Mouse (Mus musculus) cerebellum, adult 9-10 months (tissue): ENCODE measurements around the gene Gm10842.
"Not testable (repeated sequence)": the region's sequence is repeated elsewhere in the genome, so short reads cannot be mapped to it uniquely, and the experiment has no call there.

Experiments
- DNase-seq: peaks from one replicate; pipeline ENCODE4 v3.0.0; 2022

Gene Gm10842

DNA sequence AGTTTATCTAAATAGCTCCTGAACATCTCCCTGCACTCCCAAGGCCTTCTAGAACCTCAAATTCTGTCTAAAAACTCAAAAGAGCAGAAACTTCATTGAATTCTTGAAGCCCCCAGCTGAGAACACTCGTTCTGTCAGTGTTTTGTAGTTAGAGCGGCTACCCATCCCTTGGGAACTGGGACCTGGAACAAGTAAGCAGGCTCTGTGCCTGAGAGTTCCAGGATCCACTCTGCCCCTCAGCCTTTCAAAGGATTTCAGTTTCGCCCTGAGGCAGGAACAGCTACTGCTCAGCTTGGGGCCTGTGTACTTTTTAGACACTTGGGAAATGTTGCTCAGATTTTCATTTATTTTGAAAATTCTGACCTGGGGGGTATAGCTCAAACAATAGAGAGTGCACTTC lies at the start of gene Gm10842:
Gene Gm10842 (plus strand): TSS at position 301 of the 400 bp plus-strand sequence.
- no peak for DNase-seq

DNA sequence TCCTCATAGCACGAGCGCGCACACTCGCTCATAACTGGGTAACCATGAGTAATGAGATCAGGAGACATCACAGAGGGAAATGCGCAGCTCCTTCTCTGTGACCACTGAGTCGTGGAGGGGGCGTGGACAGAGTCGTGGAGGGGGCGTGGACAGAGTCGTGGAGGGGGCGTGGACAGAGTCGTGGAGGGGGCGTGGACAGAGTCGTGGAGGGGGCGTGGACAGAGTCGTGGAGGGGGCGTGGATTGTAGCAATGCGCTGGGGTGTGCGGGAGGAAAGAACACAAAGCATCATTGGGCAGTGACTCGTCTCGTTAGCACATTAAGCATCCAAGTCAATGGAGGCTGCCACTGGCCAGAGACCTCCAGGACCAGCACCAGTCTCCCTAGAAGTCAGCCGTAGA lies 34.2 kb upstream of the Gm10842 start:
- not testable (repeated sequence) for DNase-seq

DNA sequence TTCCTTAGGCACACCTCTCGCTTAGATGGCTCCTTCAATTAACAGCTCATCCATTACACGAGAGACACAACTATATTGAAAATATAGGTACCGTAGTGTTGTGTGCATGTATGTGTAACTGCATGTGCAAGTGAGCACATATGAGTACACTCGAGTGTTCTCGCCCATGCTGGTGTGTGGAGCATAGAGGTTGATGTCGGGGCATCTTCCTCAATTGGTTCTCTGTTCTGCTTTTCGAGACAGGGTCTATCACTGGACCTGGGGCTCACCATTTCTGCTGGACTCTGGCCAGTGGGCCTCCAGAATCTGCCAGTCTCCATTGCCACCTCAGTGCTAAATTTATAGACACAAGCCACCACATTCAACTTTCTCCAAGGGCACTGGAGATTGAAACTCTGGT lies 28.9 kb upstream of the Gm10842 start:
- DNase-seq: no peak

DNA sequence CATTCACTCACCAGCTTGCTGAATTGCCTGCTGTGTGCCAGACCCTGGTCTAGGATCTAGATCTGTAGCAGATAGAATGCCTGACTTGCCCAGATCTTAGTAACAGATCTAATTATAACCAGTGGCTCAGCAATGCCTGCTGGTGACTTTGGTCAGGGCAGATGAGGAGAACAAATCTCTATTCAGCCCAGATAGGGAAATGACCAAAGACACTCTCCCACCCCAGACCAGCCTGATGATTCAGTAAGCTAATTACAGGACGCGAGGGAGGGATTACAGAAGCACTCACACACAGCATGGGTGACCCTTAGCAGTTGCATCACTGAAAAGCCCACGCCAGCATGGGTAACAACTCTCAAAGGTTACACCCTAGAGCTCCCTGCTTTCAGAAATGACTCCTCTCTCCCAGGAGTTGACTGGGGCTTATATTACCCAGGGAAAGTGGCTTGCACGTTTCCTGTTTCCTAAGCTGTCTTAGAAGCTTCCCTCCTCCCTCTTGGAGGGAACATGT lies 26.1 kb upstream of the Gm10842 start:
- DNase-seq: no peak

- DNase-seq: not testable (repeated sequence)
Observed at GRCm38 (mm10) chr11:105121792-105122191, 24.9 kb upstream of the Gm10842 start.

- peak; percentile 14 for DNase-seq
Observed at GRCm38 (mm10) chr11:105123986-105124385, 22.7 kb upstream of the Gm10842 start.

DNA sequence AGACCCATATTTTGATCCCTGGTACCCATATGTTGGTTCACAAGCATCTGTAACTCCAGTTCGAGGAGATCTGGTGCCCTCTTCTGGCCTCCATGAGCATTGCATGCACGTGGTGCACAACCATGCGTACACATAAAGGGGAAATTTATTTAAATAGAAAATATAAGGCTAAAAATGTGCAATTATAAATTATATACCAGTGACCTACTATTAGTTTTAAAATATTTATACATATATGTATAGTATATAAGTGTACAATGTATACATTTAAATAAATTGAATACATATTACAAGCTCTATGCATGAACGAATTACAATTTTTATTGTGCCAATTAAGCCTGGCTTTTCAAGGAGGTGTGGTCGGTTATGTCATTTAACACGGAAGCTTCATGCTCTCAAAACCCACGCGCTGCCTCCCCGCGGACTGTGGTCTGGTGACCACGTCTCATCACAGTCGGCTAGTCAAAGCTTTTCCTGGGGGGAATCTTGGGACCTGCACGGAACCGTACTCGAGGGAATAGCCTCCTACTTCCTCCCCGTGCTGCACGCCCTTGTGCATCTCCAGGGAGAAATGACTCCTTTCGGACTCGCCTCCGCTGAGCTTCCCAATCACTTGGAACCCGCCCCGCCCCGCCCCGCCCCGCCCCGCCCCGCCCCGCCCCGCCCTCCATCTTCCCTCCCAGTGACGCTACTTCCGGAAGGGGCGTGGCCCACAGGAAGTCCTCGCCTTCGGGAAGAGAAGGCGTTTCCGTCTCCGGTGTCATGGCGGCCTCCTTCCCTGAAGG lies 20.8 kb upstream of the Gm10842 start, which contains the start of gene Mettl2:
Gene Mettl2 (plus strand): TSS at position 691 of the 785 bp plus-strand sequence.
- DNase-seq: peak; percentile 78

DNA sequence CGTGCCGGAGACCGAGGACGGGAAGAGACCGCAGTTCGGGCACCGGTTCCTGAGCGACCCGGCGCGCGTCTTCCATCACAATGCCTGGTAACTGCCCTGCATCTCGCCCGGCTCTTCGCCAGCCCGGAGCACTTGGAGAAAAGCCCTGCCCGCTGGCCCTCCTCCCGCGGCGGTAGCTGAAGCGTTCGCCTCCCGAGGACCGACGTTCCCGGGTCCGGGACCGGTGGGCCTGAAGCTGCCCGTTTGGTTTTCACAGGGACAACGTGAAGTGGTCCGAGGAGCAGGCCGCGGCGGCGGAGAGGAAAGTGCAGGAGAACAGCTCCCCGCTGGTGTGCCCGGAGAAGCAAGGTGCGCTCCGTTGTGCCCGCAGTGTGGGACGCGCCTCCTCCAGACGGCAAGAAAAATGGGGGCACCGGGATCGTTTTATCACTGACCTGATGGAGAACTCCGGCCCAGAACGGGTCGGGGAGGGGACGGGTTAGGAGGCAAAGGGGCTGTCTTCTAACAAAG lies 20.1 kb upstream of the Gm10842 start:
- no peak for DNase-seq

DNA sequence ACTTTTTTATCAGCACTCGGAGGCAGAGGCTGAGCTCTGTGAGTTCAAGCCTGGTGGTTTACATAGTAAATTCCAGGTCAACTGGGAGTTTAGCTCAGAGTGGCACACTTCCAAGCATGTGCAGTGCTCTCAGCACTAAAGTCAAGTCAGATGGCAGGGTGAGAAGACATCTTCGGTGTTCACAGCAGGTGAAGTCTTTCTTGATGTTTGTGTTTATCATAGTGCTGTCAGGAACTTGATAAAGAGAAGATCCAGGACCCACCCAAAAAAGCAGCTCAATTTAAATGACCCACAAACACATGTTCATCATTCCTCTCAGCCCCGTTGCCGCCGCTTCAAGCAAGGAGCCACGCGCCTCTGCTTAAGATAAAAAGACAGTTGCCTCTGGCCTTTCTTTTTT lies 11.0 kb upstream of the Gm10842 start:
- no peak for DNase-seq

DNA sequence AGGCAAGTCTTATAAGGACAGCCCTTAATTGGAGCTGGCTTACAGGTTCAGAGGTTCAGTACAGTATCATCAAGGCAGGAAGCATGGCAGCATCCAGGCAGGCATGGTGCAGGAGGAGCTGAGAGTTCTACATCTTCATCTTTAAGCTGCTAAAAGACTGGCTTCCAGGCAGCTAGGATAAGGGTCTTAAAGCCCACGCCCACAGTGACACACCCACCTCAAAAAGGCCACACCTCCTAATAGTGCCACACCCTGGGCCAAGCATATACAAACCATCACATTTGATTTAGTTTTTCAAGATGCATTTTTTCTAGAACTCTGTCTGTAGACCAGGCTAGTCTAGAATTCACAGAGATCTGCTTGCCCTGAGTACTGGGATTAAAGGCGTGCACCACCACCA lies 9.4 kb upstream of the Gm10842 start:
- DNase-seq: not testable (repeated sequence)

DNA sequence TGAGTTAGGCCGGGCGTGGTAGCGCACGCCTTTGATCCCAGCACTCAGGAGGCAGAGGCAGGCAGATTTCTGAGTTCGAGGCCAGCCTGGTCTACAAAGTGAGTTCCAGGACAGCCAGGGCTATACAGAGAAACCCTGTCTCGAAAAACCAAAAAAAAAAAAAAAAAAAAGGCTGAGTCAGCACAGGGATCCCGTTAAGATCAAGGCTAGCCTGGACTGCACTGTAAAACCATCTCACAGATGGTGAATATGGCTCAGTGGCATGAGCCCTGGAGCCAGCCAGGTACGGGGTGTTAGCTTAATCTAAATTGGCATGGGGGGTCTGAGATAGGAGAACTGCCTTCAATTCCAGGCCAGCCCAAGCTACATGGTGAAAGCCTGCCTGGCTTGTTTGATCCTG lies 6.2 kb upstream of the Gm10842 start:
- not testable (repeated sequence) for DNase-seq

GRCm38 (mm10) chr11:105141115-105141514 lies 5.6 kb upstream of the Gm10842 start:
- no peak for DNase-seq

DNA sequence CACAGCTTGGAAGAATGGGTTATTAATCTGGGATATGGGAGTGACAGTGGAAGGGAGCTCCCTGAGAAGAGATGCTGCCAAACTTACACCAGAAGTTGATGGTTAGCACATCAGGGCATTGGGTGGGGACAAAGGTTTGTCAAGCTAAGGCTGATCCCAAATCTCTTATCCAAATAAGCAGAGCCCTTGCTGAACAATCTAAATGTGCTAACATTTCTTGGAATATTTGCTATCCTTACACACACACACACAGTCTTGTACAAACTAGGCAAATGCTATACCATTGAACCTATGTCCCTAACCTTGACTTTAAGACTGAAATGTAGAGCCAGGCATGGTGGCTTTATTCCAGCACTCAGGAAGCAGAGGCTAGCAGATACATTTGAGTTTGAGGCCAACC lies 3.1 kb upstream of the Gm10842 start:
- DNase-seq: no peak

DNA sequence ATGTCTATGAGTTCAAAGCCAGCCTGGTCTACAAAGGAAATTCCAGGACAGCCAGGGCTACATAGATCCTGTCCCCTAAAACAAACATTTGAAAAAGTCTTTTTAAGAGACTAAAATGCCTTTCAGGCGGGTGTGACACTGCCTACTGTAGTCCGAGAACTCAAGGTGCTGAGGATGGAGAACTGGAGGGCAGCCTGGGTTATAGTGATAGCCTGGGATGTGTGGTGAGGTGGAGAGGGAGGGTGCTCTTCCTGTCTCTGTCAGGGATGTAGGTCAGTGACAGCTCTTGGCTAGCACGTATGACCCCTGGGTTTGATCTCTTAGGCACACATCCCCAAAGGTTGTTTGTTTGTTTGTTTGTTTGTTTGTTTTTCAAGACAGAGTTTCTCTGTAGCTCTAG lies 2.6 kb upstream of the Gm10842 start:
- no peak for DNase-seq

DNA sequence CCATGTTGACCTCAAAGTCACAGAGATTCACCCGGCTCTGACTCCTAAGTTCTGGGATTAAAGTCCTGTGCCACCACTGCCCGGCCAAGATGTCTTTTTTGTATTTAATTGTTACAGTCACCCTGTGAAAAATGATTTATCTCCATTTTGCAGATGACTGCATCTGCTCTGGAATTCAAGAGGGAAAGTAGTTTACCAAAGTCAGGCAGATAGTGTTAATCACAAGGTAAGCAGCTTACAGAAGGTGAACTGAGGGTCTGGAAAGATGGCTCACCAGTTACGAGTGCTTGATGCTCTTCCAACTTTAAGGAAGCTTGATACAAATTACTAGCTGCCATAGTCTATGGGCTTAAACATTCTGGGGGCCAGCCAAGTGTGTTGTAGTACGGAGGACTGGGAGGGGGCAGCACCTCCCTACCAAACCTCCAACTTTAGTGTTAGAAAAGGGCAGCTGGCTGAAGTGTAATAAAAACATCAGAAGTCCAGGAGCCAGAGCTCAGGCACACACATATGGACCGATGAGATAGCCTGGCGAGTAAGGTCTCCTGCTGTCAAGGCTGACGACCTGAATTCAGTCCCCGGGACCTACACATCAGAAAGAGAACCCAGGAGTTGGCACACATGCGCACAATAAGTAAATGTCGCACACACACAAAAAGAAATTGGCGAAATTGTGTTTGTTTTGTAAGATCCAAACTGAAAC lies 2.0 kb upstream of the Gm10842 start:
- no peak for DNase-seq

DNA sequence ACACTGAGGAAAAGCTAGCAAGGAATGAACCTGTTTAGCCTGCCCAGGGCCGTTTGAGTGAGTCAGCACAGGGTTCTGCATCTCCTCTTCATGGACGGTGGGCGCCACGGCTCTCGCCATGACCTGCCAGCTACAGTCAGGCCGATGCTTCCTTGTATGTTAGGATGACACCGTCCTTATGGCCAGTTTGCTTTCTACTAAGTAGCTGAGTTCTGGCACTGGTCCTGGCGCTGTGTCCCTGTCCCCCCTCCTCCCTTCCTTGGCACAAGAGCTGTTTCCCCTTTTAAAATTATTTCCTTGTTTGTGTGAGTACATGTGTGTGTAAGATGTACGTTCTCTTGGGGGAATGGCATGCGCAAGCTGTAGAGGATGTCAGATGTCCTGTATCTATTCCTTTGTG lies 1.5 kb upstream of the Gm10842 start:
- no peak for DNase-seq

- DNase-seq: no peak
Observed at GRCm38 (mm10) chr11:105149353-105149752, 2.7 kb downstream of the Gm10842 start.

DNA sequence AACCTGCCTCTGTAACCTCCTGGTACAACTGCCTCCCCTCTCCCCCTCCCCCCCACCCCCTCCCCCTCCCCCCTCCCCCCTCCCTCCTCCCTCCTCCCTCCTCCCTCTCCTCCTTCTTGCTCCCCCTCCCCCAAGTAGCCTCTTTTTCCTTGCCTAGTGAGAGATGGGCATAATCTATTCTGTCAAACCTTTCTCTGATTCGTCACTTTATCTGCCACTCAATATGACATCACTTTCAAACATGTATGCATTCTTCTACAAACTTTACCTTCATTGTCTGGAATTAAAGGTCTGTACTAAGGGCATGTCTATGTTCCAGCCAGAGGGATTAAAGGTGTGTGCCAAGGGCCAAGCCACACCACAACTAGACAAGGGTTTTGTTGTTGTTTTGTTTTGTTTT lies 3.1 kb downstream of the Gm10842 start:
- no peak for DNase-seq

DNA sequence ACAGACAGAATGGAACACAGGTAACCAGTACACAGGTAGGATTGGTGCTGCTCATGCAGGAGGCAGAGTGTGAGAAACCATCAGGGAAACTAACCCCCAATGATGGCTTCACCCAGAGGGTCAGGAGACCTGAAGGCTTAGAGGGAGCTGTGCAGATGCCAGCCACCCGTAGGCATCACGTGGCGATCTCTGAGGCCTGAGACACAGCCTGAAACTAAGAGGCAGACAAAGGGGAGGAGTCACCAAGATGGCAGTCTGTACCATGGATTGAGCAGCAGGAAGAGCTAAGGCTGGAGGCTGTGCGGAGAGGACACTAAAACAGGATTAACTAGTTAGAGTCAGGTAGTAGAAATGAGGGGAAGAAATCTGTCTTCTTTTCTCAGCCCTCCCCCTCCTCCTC lies 4.0 kb downstream of the Gm10842 start:
- no peak for DNase-seq

DNA sequence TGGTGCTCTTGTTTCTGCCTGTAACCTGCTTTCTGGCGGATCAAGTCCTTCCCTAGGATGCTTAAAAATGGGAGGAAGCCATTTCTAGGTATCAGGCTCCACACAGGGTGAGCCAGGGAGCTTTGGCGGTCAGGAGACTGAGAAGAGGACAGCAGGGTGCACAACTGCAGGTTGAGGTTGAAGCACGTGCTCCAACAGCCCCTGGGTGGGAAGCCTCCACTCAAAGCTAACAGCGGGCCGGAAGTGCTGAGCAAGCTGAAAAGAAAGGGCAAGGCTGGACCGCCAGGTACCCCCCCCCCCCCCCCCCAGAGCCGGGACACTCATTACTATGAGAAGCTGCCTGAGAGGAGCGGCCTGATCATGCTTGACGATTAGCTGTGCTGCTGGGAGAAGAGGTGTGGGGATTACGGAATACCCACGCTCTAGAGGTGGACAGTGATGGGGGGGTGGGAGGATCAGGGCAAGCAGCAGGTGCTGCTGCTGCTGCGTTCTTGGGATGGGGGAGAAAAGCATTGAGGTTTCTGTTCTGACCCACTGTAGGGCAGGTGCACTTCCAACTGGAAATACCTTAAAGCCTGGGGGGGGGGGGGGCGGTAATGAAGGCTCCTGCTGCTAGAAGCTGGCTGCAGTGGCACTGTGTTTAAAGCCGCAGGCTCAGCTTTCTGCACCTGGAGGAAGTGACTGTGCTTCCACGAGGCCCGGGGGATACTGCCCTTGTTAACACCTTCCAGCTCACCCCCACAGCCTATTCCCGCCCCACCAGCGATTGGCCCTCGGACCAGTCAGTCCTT lies 4.7 kb downstream of the Gm10842 start:
- DNase-seq: no peak

- no peak for DNase-seq
Observed at GRCm38 (mm10) chr11:105152017-105152300, 5.3 kb downstream of the Gm10842 start.

GRCm38 (mm10) chr11:105152357-105152899 lies 5.7 kb downstream of the Gm10842 start:
- no peak for DNase-seq
